Mouse (Mus musculus) MEL (cell line): Measurements from ENCODE around the gene Nomo1. TPM values are rescaled to one million over a fixed set of nuclear protein-coding genes. Genes with fewer than 3 reads are reported as not detected.

Experiments used
- DNase-seq: peaks from one replicate; pipeline ENCODE4 v3.0.0; 2011; ENCODE audit warnings: low read depth, low spot score
- H3K27ac ChIP-seq: 2 replicates; pipeline ENCODE4 v1.5.1; 2012; ENCODE audit warnings: low read depth, mild to moderate bottlenecking, control low read depth, low read length, moderate library complexity; ENCODE audit not compliant: control insufficient read depth
- H3K27me3 ChIP-seq, 2 experiments: fragments of 150-350 bp in 1 of 2; sonication (generic) in 1 of 2; 2 replicates each; pipeline ENCODE4 v1.6.1; 2012; ENCODE audit warnings: low read length in 2 of 2, mild to moderate bottlenecking in 2 of 2, improper control_type of control experiment in 1 of 2, moderate library complexity in 1 of 2; ENCODE audit not compliant: insufficient read depth in 2 of 2, control insufficient read depth in 1 of 2
- H3K36me3 ChIP-seq, 2 experiments: 2 replicates each; pipeline ENCODE4 v1.6.1; 2012 to 2014; ENCODE audit warnings: low read length in 2 of 2, improper control_type of control experiment in 1 of 2, inconsistent platforms in 1 of 2, mild to moderate bottlenecking in 1 of 2; ENCODE audit not compliant: insufficient read depth in 2 of 2, control insufficient read depth in 1 of 2
- H3K4me1 ChIP-seq, 2 experiments: fragments of 150-350 bp in 1 of 2; sonication (generic) in 1 of 2; 2 replicates each; pipeline ENCODE4 v1.6.1; 2012; ENCODE audit warnings: low read length in 2 of 2, improper control_type of control experiment in 1 of 2, mild to moderate bottlenecking in 1 of 2; ENCODE audit not compliant: insufficient read depth in 2 of 2, control insufficient read depth in 1 of 2
- H3K4me3 ChIP-seq, 2 experiments: fragments of 150-350 bp in 1 of 2; sonication (generic) in 1 of 2; 2 replicates each; pipeline ENCODE4 v1.5.1; 2012; ENCODE audit warnings: low read depth in 2 of 2, low read length in 2 of 2, mild to moderate bottlenecking in 2 of 2, moderate library complexity in 2 of 2, control low read depth in 1 of 2, improper control_type of control experiment in 1 of 2; ENCODE audit not compliant: control insufficient read depth in 1 of 2, insufficient read depth in 1 of 2
- H3K79me2 ChIP-seq: 2 replicates; pipeline ENCODE4 v1.6.1; 2012; ENCODE audit warnings: mild to moderate bottlenecking, low read length, moderate library complexity; ENCODE audit not compliant: control insufficient read depth, poor library complexity, insufficient read depth
- H3K9ac ChIP-seq: 2 replicates; pipeline ENCODE4 v1.6.1; 2012; ENCODE audit warnings: low read depth, mild to moderate bottlenecking, control low read depth, low read length, moderate library complexity; ENCODE audit not compliant: control insufficient read depth, poor library complexity, severe bottlenecking
- H3K9me3 ChIP-seq: fragments of 150-350 bp; sonication (generic); replicated peaks from 2 replicates; pipeline ENCODE4 v1.6.1; 2012; ENCODE audit warnings: mild to moderate bottlenecking, low read length, improper control_type of control experiment, moderate library complexity; ENCODE audit not compliant: insufficient read depth
- CHD2 ChIP-seq: IDR thresholded peaks from 2 replicates; pipeline ENCODE4 v1.6.1; 2011; ENCODE audit warnings: low read length, improper control_type of control experiment
- CTCF ChIP-seq, 3 experiments: IDR thresholded peaks in 2 of 3; conservative IDR thresholded peaks in 1 of 3; 2 replicates each; pipeline ENCODE4 v1.5.1; 2011 to 2012; ENCODE audit warnings: low read length in 3 of 3, low read depth in 2 of 3, mild to moderate bottlenecking in 2 of 3, improper control_type of control experiment in 1 of 3, inconsistent platforms in 1 of 3, mixed read lengths in 1 of 3, moderate library complexity in 1 of 3; ENCODE audit not compliant: control insufficient read depth in 1 of 3, insufficient read depth in 1 of 3, poor library complexity in 1 of 3, severe bottlenecking in 1 of 3
- E2F4 ChIP-seq: IDR thresholded peaks from 2 replicates; pipeline ENCODE4 v1.6.1; 2011; ENCODE audit warnings: low read depth, low read length, improper control_type of control experiment, borderline replicate concordance
- ETS1 ChIP-seq: IDR thresholded peaks from 2 replicates; pipeline ENCODE4 v1.6.1; 2012; ENCODE audit warnings: low read depth, mild to moderate bottlenecking, inconsistent platforms, low read length, improper control_type of control experiment, moderate library complexity
- GABPA ChIP-seq: IDR thresholded peaks from 2 replicates; pipeline ENCODE4 v1.6.1; 2012; ENCODE audit warnings: low read depth, mild to moderate bottlenecking, inconsistent platforms, low read length, improper control_type of control experiment, moderate library complexity
- GATA1 ChIP-seq: IDR thresholded peaks from 2 replicates; pipeline ENCODE4 v1.6.1; 2011; ENCODE audit warnings: low read depth, low read length, improper control_type of control experiment
- HCFC1 ChIP-seq: IDR thresholded peaks from 2 replicates; pipeline ENCODE4 v1.6.1; 2012; ENCODE audit warnings: low read depth, mild to moderate bottlenecking, inconsistent platforms, low read length, improper control_type of control experiment, moderate library complexity
- JUND ChIP-seq: IDR thresholded peaks from 2 replicates; pipeline ENCODE4 v1.6.1; 2011; ENCODE audit warnings: low read depth, mild to moderate bottlenecking, improper control_type of control experiment, low read length
- KAT2A ChIP-seq: conservative IDR thresholded peaks from 2 replicates; pipeline ENCODE4 v1.6.1; 2012; ENCODE audit warnings: low read depth, low read length, improper control_type of control experiment, inconsistent platforms
- MAFK ChIP-seq: IDR thresholded peaks from 2 replicates; pipeline ENCODE4 v1.6.1; 2011; ENCODE audit warnings: low read depth, mild to moderate bottlenecking, low read length, improper control_type of control experiment, borderline replicate concordance
- MXI1 ChIP-seq: IDR thresholded peaks from 2 replicates; pipeline ENCODE4 v1.6.1; 2011; ENCODE audit warnings: mild to moderate bottlenecking, low read depth, low read length, improper control_type of control experiment
- MYB ChIP-seq: IDR thresholded peaks from 2 replicates; pipeline ENCODE4 v1.6.1; 2011; ENCODE audit warnings: mild to moderate bottlenecking, low read depth, low read length, improper control_type of control experiment
- MYC ChIP-seq: IDR thresholded peaks from 2 replicates; pipeline ENCODE4 v1.6.1; 2011; ENCODE audit warnings: low read depth, mild to moderate bottlenecking, low read length, improper control_type of control experiment, moderate library complexity
- NELFE ChIP-seq: IDR thresholded peaks from 2 replicates; pipeline ENCODE4 v1.6.1; 2011; ENCODE audit warnings: low read depth, low read length, improper control_type of control experiment
- NRF1 ChIP-seq: IDR thresholded peaks from 2 replicates; pipeline ENCODE4 v1.6.1; 2014; ENCODE audit warnings: low read depth, mild to moderate bottlenecking, inconsistent platforms, low read length, improper control_type of control experiment, moderate library complexity; ENCODE audit not compliant: poor library complexity, insufficient read depth, severe bottlenecking
- POLR2A ChIP-seq, 2 experiments: IDR thresholded peaks; 2 replicates each; pipeline ENCODE4 v1.6.1; 2011 to 2012; ENCODE audit warnings: low read length in 2 of 2, mild to moderate bottlenecking in 2 of 2, control low read depth in 1 of 2, improper control_type of control experiment in 1 of 2, low read depth in 1 of 2, moderate library complexity in 1 of 2; ENCODE audit not compliant: control insufficient read depth in 1 of 2, insufficient read depth in 1 of 2, poor library complexity in 1 of 2
- POLR2AphosphoS5 ChIP-seq: IDR thresholded peaks from 2 replicates; pipeline ENCODE4 v1.6.1; 2012; ENCODE audit warnings: low read depth, borderline replicate concordance, mild to moderate bottlenecking, inconsistent platforms, low read length, moderate library complexity, mixed read lengths
- RAD21 ChIP-seq: IDR thresholded peaks from 2 replicates; pipeline ENCODE4 v1.6.1; 2011; ENCODE audit warnings: mild to moderate bottlenecking, low read depth, low read length, improper control_type of control experiment
- SIN3A ChIP-seq: IDR thresholded peaks from 2 replicates; pipeline ENCODE4 v1.6.1; 2012; ENCODE audit warnings: low read length, improper control_type of control experiment, inconsistent platforms
- SMC3 ChIP-seq: IDR thresholded peaks from 2 replicates; pipeline ENCODE4 v1.6.1; 2011; ENCODE audit warnings: low read depth, low read length, improper control_type of control experiment
- TBP ChIP-seq: IDR thresholded peaks from 2 replicates; pipeline ENCODE4 v1.8.0; 2011; ENCODE audit warnings: low read depth, low read length, improper control_type of control experiment
- UBTF ChIP-seq: IDR thresholded peaks from 2 replicates; pipeline ENCODE4 v1.6.1; 2012; ENCODE audit warnings: low read depth, mild to moderate bottlenecking, inconsistent platforms, low read length, improper control_type of control experiment, moderate library complexity, borderline replicate concordance; ENCODE audit not compliant: insufficient read depth
- USF1 ChIP-seq: IDR thresholded peaks from 2 replicates; pipeline ENCODE4 v1.6.1; 2014; ENCODE audit warnings: low read depth, mild to moderate bottlenecking, inconsistent platforms, low read length, improper control_type of control experiment, moderate library complexity
- USF2 ChIP-seq, 2 experiments: IDR thresholded peaks; 2 replicates each; pipeline ENCODE4 v1.6.1; 2011 to 2012; ENCODE audit warnings: improper control_type of control experiment in 2 of 2, low read length in 2 of 2, borderline replicate concordance in 1 of 2, inconsistent platforms in 1 of 2, low read depth in 1 of 2, mild to moderate bottlenecking in 1 of 2; ENCODE audit not compliant: insufficient read depth in 1 of 2
- ZKSCAN1 ChIP-seq: IDR thresholded peaks from 2 replicates; pipeline ENCODE4 v1.6.1; 2012; ENCODE audit warnings: low read depth, mild to moderate bottlenecking, inconsistent platforms, low read length, improper control_type of control experiment, moderate library complexity
- polyA plus RNA-seq, 2 experiments: library from polyadenylated mRNA; stranded (reverse) in 1 of 2; unstranded in 1 of 2; fragments of >175 nt in 1 of 2; fragments of >200 nt in 1 of 2; gene quantifications; 2 replicates each; pipeline versions ENCODE4 v1.2.1 to v1.2.4; 2012; ENCODE audit warnings: low replicate concordance in 2 of 2, low read depth in 1 of 2; ENCODE audit not compliant: insufficient read length in 2 of 2, insufficient read depth in 1 of 2, missing spikeins in 1 of 2
- total RNA-seq: library from RNA; depleted of rRNA; stranded (reverse); fragments of 300-350 nt; gene quantifications from 2 replicates; pipeline ENCODE4 v1.2.3, GENCODE M21; 2012

The Nomo1 gene
- total and polyA plus RNA-seq, 3 experiments, result 195 to 1,239 (median 197) TPM

DNA sequence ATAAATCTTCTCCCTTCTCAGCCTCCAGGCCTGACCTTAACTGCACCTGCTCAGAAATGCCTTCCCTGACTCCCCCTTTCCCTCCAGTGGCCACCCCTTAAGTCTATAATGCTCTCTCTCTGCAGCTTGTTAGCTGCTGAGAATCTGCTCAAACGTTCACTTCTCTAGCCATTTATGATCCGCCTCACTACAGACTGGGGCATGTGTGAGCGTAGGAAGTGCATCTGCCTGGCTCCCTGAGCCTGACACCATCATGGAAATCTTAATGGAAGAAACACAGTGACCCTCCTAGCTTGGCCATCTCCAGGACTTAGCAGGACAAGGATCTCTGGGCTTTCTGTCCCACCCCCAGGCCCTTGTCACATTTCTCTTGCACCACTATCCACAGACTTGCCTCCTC, 76.6 kb downstream of the Nomo1 start:
- Histone ChIP-seq H3K9me3 (no peaks in the 10 kb centered on the region), H3K27me3 (no peaks in the 10 kb centered on the region), H3K27ac (no peak overlapping the region), H3K36me3 (no peaks in the 10 kb centered on the region), H3K9ac (no peak overlapping the region), H3K4me3 (no peak overlapping the region), H3K79me2 (no peaks in the 10 kb centered on the region), H3K4me1 (no peaks in the 10 kb centered on the region)
- no peak for TF ChIP-seq ETS1
- no peak for TF ChIP-seq RAD21
- no peak for TF ChIP-seq JUND
- TF ChIP-seq USF2 (IDR thresholded peaks at IDR 0.05; ENCODE audit: borderline replicate concordance in 1 of 2, insufficient read depth in 1 of 2, low read depth in 1 of 2, low read length in 2 of 2), result no peak
- TF ChIP-seq GABPA, result no peak
- no peak for TF ChIP-seq NRF1
- no peak for TF ChIP-seq POLR2AphosphoS5
- TF ChIP-seq TBP, result no peak
- TF ChIP-seq HCFC1, result no peak
- no peak for TF ChIP-seq ZKSCAN1
- no peak for TF ChIP-seq POLR2A (IDR thresholded peaks at IDR 0.05; ENCODE audit: control insufficient read depth in 1 of 2, insufficient read depth in 1 of 2, low read depth in 1 of 2, low read length in 2 of 2, poor library complexity in 1 of 2)
- no peak for TF ChIP-seq USF1
- TF ChIP-seq MYC, result no peak
- DNase-seq, result no peak

DNA sequence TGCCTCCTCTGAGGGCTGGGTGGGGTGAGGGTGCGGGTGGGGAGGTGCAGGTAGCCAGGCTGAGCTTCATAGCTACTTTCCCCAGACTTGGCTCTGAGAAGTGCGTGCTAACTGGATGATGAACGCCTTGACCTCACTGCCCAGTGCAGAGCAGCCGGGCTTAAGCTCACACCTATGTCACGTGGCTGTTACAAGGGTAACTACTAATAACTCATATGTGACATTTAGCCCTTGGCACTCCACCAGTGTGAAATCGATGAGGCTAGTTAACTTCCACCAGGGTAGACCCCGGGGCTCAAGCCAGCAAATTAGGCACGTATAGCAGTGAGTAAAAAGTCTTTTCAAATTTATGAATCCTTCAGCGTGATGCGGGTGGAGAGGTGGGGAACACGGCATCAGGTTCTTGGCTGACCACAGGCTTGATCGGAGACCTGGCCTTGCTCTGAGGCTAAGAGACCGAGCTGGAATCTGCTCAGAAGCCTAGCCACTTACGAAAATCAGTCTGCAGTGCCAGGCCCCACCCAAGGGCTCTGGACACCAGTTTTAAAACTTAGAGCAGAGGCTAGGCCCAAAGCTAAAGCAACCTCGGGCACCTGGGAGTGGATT, 77.8 kb downstream of the Nomo1 start:
- no peak overlapping the region for H3K9ac ChIP-seq
- DNase-seq, result no peak
- TF ChIP-seq ZKSCAN1, result no peak
- no peak for TF ChIP-seq MAFK
- no peak for TF ChIP-seq SIN3A
- no peak for TF ChIP-seq CTCF (IDR thresholded peaks at IDR 0.05 in 2 of 3, conservative IDR thresholded peaks at IDR 0.05 in 1 of 3; ENCODE audit: control insufficient read depth in 1 of 3, insufficient read depth in 1 of 3, low read depth in 2 of 3, low read length in 3 of 3, poor library complexity in 1 of 3, severe bottlenecking in 1 of 3)
- no peak for TF ChIP-seq ETS1
- TF ChIP-seq POLR2A (IDR thresholded peaks at IDR 0.05; ENCODE audit: control insufficient read depth in 1 of 2, insufficient read depth in 1 of 2, low read depth in 1 of 2, low read length in 2 of 2, poor library complexity in 1 of 2), result no peak
- no peak for TF ChIP-seq CHD2
- TF ChIP-seq MYB, result no peak
- TF ChIP-seq GABPA, result no peak
- TF ChIP-seq MXI1, result no peak
- TF ChIP-seq HCFC1, result no peak
- no peak for TF ChIP-seq SMC3
- no peak for TF ChIP-seq E2F4
- TF ChIP-seq GATA1, result no peak
- no peak for TF ChIP-seq NELFE
- no peak for TF ChIP-seq UBTF
- TF ChIP-seq NRF1, result no peak
- TF ChIP-seq KAT2A, result no peak
- TF ChIP-seq JUND, result no peak
- no peak for TF ChIP-seq POLR2AphosphoS5
- H3K4me1 ChIP-seq, result no peaks in the 10 kb centered on the region
- no peaks in the 10 kb centered on the region for H3K36me3 ChIP-seq
- H3K4me3 ChIP-seq, result no peak overlapping the region
- H3K27me3 ChIP-seq, result no peaks in the 10 kb centered on the region
- no peaks in the 10 kb centered on the region for H3K79me2 ChIP-seq
- no peaks in the 10 kb centered on the region for H3K9me3 ChIP-seq
- H3K27ac ChIP-seq, result no peak overlapping the region
